Mouse (Mus musculus): ENCODE results near the gene Eya4.

DNA sequence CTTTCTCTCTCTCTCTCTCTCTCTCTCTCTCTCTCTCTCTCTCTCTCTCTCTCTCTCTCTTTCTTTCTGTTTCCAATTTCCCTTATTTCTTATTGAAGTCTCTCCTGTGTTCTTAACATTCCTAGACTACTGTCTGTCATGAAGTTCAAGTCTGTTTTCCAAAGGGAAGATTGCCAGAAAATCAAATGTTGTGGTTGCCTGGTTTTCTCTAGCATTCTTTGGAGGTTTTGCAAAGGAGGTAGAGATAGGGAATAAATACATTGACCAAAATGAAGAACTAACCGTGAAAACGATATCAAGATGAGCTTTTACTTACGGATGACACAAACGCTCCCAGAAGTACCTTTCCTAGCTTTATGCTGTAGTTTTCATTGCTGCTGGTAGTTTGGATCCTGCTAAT is 148.0 kb downstream of the Eya4 start:
- TF ChIP-seq CTCF (IDR thresholded peaks at IDR 0.05; ENCODE audit: borderline replicate concordance, insufficient read depth, low read length) (no peak), POLR2A (IDR thresholded peaks at IDR 0.05; ENCODE audit: low read depth, low read length) (no peak)

Measured in embryonic fibroblast, embryonic 13.5 days (primary cell).